Mouse (Mus musculus) T-helper 2 cell (primary cell): ENCODE measurements at regions not wholly inside any gene's neighbourhood (a gene's known extent, or its start where the extent isn't known, plus 50 kb on each side); places are given as distances from the start of the nearest gene placed in this dataset.

Source experiments
- in situ Hi-C: fragments of 300-600 bp; cut with MboI, MseI; formaldehyde crosslinking; loops from one replicate; pipeline ENCODE4 v1.15.1; 2025; ENCODE audit warnings: high pct_unique_total_duplicates

- in situ Hi-C loops = no loop called here
Observed at GRCm38 (mm10) chr19:26037270-26037669, 365.1 kb downstream of the Dmrt2 start.

- in situ Hi-C loops = no loop called here
Observed at GRCm38 (mm10) chr19:26051478-26052215, 379.4 kb downstream of the Dmrt2 start.

- in situ Hi-C loops = no loop called here
Observed at GRCm38 (mm10) chr19:26059668-26060067, 387.5 kb downstream of the Dmrt2 start.

- in situ Hi-C loops = no loop called here
Observed at GRCm38 (mm10) chr19:26068553-26068952, 396.3 kb downstream of the Dmrt2 start.

GRCm38 (mm10) chr19:26069908-26070307 is 397.7 kb downstream of the Dmrt2 start:
- in situ Hi-C loops = loop anchor here (10.0 kb wide), 1 partner anchor 315 kb away; no protein-coding TSS in a partner anchor

GRCm38 (mm10) chr19:26088318-26088717 is 416.1 kb downstream of the Dmrt2 start:
- in situ Hi-C loops = no loop called here

GRCm38 (mm10) chr19:26091386-26091785 is 419.2 kb downstream of the Dmrt2 start:
- in situ Hi-C loops = no loop called here

GRCm38 (mm10) chr19:26093844-26094243 is 421.6 kb downstream of the Dmrt2 start:
- in situ Hi-C loops = no loop called here

- in situ Hi-C loops = no loop called here
Observed at GRCm38 (mm10) chr19:26114326-26114725, 442.1 kb downstream of the Dmrt2 start.

- in situ Hi-C loops = no loop called here
Observed at GRCm38 (mm10) chr19:26128423-26128822, 456.2 kb downstream of the Dmrt2 start.

GRCm38 (mm10) chr19:26134385-26134784 is 462.2 kb downstream of the Dmrt2 start:
- in situ Hi-C loops = no loop called here

GRCm38 (mm10) chr19:26135398-26136104 is 463.3 kb downstream of the Dmrt2 start:
- in situ Hi-C loops = no loop called here

GRCm38 (mm10) chr19:26140647-26141046 is 464.2 kb upstream of the Smarca2 start:
- in situ Hi-C loops = no loop called here

- in situ Hi-C loops = no loop called here
Observed at GRCm38 (mm10) chr19:26143539-26143938, 461.3 kb upstream of the Smarca2 start.

GRCm38 (mm10) chr19:26151216-26151615 is 453.6 kb upstream of the Smarca2 start:
- in situ Hi-C loops = no loop called here

GRCm38 (mm10) chr19:26164993-26165392 is 439.9 kb upstream of the Smarca2 start:
- in situ Hi-C loops = no loop called here

- in situ Hi-C loops = no loop called here
Observed at GRCm38 (mm10) chr19:26181774-26182173, 423.1 kb upstream of the Smarca2 start.

GRCm38 (mm10) chr19:26185012-26185411 is 419.8 kb upstream of the Smarca2 start:
- in situ Hi-C loops = no loop called here

- in situ Hi-C loops = no loop called here
Observed at GRCm38 (mm10) chr19:26190803-26191202, 414.0 kb upstream of the Smarca2 start.

GRCm38 (mm10) chr19:26193664-26194063 is 411.2 kb upstream of the Smarca2 start:
- in situ Hi-C loops = no loop called here

GRCm38 (mm10) chr19:26208760-26209159 is 396.1 kb upstream of the Smarca2 start:
- in situ Hi-C loops = no loop called here

GRCm38 (mm10) chr19:26234539-26234938 is 370.3 kb upstream of the Smarca2 start:
- in situ Hi-C loops = no loop called here

- in situ Hi-C loops = no loop called here
Observed at GRCm38 (mm10) chr19:26244067-26244466, 360.8 kb upstream of the Smarca2 start.
